Mouse (Mus musculus) liver, adult 2 months (tissue): Measurements from ENCODE around the gene Gzf1. TPM values are rescaled to one million over a fixed set of nuclear protein-coding genes. Genes with fewer than 3 reads are reported as not detected.
A peak's percentile ranks its signal among the peaks of the same experiment; 100 is the strongest.

ENCODE experiments used
- DNase-seq: peaks from one replicate; pipeline ENCODE4 v3.0.0-alpha.2; 2011; ENCODE audit warnings: low read depth, low spot score; ENCODE audit errors: extremely low read depth
- H3K27ac ChIP-seq: fragments of 200-500 bp; replicated peaks from 2 replicates; pipeline ENCODE4 v1.5.1; 2012; ENCODE audit warnings: low read depth, mild to moderate bottlenecking, control low read depth, inconsistent platforms, low read length; ENCODE audit not compliant: insufficient read depth
- H3K27me3 ChIP-seq: fragments of 200-500 bp; 2 replicates; pipeline ENCODE4 v1.6.1; 2012; ENCODE audit warnings: mild to moderate bottlenecking, moderate library complexity, low read length, inconsistent platforms; ENCODE audit not compliant: control insufficient read depth, insufficient read depth
- H3K36me3 ChIP-seq: fragments of 200-500 bp; 2 replicates; pipeline ENCODE4 v1.6.1; 2012; ENCODE audit warnings: low read length, inconsistent platforms; ENCODE audit not compliant: control insufficient read depth, insufficient read depth
- H3K4me1 ChIP-seq: fragments of 200-500 bp; 2 replicates; pipeline ENCODE4 v1.6.1; 2011; ENCODE audit warnings: low read length; ENCODE audit not compliant: control insufficient read depth, insufficient read depth
- H3K4me3 ChIP-seq: fragments of 200-500 bp; 2 replicates; pipeline ENCODE4 v1.5.1; 2011; ENCODE audit warnings: low read depth, mild to moderate bottlenecking, control low read depth, low read length, moderate library complexity; ENCODE audit not compliant: insufficient read depth
- H3K79me2 ChIP-seq: fragments of 200-500 bp; 2 replicates; pipeline ENCODE4 v1.6.1; 2012; ENCODE audit warnings: inconsistent platforms, mild to moderate bottlenecking, low read length, moderate library complexity; ENCODE audit not compliant: control insufficient read depth, insufficient read depth
- H3K9ac ChIP-seq: fragments of 200-500 bp; 2 replicates; pipeline ENCODE4 v1.6.1; 2012; ENCODE audit warnings: low read depth, mild to moderate bottlenecking, control low read depth, inconsistent platforms, low read length
- CTCF ChIP-seq: fragments of 200-500 bp; IDR thresholded peaks from 2 replicates; pipeline ENCODE4 v1.5.1; 2011; ENCODE audit warnings: low read depth, low read length, control low read depth
- POLR2A ChIP-seq: fragments of 200-500 bp; IDR thresholded peaks from 2 replicates; pipeline ENCODE4 v1.6.1; 2011; ENCODE audit warnings: low read length, control low read depth; ENCODE audit not compliant: insufficient read depth; ENCODE audit errors: extremely low read depth
- WGBS: fragments of 180-500 bp; shearing (Covaris S2); methylation state at CpG from one replicate; pipeline ENCODE4 v1.1.7; 2018; 5-methylcytosine and 5-hydroxymethylcytosine counted together
- polyA plus RNA-seq: library from polyadenylated mRNA; depleted of rRNA; stranded (reverse); fragments of >200 nt; gene quantifications from 2 replicates; pipeline ENCODE4 v1.2.3, GENCODE M21; 2012
- total RNA-seq: library from RNA; depleted of rRNA; stranded (reverse); fragments of >200 nt; gene quantifications from 2 replicates; pipeline ENCODE4 v1.2.3, GENCODE M21; 2014

The Gzf1 gene
- total and polyA plus RNA-seq, 2 experiments: 13.9 to 49.8 TPM

DNA sequence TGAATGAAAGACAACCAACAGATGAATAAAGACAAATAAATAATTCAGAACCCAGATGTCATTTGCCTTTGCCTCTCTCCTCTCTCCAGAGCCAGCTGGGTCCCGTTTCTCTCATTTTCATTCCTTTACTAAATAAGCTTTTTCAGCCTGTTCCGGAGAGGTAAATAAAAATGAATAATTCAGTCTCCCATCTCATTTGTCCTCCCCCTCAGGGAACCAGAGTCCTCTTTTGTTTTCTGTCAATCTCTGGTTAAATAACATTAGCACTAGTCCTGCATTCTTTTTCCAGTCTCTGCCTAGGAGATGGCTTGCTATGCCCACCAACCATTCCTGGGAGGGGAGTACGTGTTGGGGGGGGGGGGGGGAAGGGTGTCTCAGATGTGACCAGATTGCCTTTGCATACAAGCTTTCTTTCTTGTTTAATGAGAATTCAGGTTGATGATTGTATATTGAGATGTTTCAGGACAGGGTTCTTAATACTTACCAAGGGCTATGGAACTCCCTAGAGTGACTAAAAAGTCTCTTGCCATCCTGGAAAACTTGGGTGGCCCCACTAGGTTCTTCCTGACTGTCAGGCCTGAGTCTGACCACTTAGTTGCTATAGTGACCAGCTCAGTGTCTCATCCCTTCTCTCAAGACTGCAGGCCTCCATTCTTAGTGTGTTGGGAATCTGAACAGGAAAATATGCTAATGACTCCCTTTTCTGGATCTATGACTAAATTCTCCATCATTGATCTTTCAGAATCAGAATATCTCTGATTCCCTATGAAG, 30.1 kb upstream of the Gzf1 start:
- Histone ChIP-seq H3K36me3 (no peaks in the 10 kb centered on the region), H3K79me2 (no peaks in the 10 kb centered on the region), H3K27ac (no peak overlapping the region), H3K9ac (no peak overlapping the region), H3K4me1 (no peaks in the 10 kb centered on the region), H3K4me3 (no peak overlapping the region), H3K27me3 (no peaks in the 10 kb centered on the region)
- TF ChIP-seq CTCF (no peak), POLR2A (no peak)
- WGBS: 60% methylated on average over 3 of the region's 3 CpGs
- no peak for DNase-seq

DNA sequence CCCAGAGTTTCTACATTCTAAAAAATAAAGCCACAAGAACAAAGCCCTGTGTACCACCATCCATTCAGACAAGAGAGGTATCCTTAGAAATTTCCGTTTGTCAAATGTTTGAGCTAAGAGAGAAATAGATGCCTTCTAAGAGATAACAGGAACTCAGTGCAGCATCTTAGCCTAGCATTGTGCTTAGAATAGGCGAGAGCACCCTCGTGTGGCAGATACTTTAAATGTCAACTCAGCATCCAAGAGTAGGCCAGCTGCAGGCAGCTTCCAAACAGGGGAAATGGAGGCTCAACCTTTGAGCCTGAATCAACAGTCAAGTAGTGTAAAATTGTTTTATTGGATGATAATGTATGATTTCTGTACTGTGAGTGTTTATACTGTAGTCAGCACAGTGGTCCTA, 25.9 kb upstream of the Gzf1 start:
- Histone ChIP-seq H3K4me1 (no peaks in the 10 kb centered on the region), H3K4me3 (no peak overlapping the region), H3K9ac (no peak overlapping the region), H3K79me2 (no peaks in the 10 kb centered on the region), H3K27me3 (no peaks in the 10 kb centered on the region), H3K36me3 (no peaks in the 10 kb centered on the region), H3K27ac (no peak overlapping the region)
- DNase-seq: peak; percentile 43
- no peak for TF ChIP-seq POLR2A
- TF ChIP-seq CTCF: peak; percentile 60
- 3% methylated on average over 3 of the region's 3 CpGs for WGBS

DNA sequence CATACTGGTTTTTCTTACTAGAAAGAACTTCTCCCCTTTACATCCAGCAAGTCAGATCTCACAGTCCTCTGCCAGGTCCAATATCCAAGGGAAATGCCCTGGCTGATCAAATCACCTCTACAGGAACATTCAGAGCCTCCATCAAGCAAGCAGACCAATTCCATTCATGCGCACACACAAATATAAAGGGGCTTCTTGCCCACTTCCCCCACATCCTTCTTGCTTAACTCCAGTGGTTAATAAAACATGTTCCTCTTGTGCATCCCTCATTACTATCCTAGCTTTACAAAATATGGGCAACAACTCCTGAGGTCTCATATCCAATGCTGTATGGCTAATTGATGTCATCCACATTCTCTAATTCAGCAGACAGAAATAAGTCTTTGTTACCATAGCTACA, 17.4 kb upstream of the Gzf1 start:
- no peak overlapping the region for H3K4me3 ChIP-seq
- no peak for TF ChIP-seq POLR2A
- TF ChIP-seq CTCF: no peak
- H3K79me2 ChIP-seq: no peaks in the 10 kb centered on the region
- no peaks in the 10 kb centered on the region for H3K36me3 ChIP-seq
- DNase-seq: no peak
- no peak overlapping the region for H3K27ac ChIP-seq
- no peaks in the 10 kb centered on the region for H3K4me1 ChIP-seq
- 91% methylated on average over 1 of the region's 1 CpGs for WGBS
- H3K9ac ChIP-seq: no peak overlapping the region
- H3K27me3 ChIP-seq: no peaks in the 10 kb centered on the region

DNA sequence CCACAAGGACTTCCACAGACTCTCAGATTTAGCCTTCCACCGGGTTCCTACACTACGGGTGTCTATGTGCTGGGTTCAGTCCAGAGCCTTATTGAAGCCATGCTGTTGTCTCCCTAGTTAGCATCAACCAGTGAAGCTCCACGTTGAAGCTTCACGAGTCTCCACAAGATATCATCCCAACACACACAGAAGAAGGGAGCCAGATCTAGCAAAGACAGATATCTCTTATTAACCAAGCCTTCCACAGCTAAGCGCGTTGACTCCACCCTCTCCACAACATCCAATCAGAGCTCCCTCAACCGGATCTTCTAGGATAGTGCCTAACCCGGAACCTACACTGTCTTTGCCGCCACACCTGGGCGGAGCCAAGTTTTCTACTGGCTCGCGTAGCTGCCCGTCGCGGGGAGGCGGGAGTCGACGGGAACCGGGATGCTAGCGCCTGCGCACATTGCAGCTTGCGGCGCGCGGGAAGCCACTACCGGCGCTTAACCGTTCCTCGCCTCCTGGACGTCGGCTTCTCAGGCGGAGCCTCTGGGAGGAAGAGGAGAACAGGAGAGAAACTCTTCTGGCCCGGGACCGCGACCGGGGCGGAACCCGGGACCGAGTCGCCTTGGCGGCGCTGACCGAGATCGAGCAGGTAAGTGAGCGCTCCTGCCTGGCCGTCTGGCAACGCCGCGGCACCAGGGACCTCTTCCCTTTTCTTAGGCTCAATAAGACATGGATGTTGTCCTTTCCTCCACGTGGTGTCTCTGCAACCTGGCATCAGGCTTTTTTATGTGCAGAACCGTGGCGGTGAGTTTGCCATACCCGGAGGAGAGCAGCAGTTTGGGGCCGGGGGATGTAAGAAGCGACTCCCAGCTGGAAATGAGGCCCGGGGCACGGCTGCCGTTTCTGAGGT, 8.4 kb upstream of the Gzf1 start, which contains the start of gene Nxt1:
Gene Nxt1, plus strand, starts transcription at position 403 of the 898 bp plus-strand sequence.
- peaks cover 2% of the 10 kb centered on the region; the same call in 1 of the 2 replicates for H3K79me2 ChIP-seq
- no peaks in the 10 kb centered on the region for H3K27me3 ChIP-seq
- H3K4me3 ChIP-seq: peak within 1 kb of the TSS; percentile 78
- peak; percentile 96 for DNase-seq
- H3K36me3 ChIP-seq: 0 out of 2 replicates have a peak, but pooled peaks cover 2% of the 10 kb centered on the region
- H3K9ac ChIP-seq: peak within 1 kb of the TSS; percentile 72
- TF ChIP-seq POLR2A (peak; percentile 63), CTCF (no peak)
- peak within 1 kb of the TSS; percentile 55 for H3K27ac ChIP-seq
- peaks cover 6% of the 10 kb centered on the region; the same call in 1 of the 2 replicates for H3K4me1 ChIP-seq
- under 1% methylated on average over 58 of the region's 58 CpGs for WGBS

DNA sequence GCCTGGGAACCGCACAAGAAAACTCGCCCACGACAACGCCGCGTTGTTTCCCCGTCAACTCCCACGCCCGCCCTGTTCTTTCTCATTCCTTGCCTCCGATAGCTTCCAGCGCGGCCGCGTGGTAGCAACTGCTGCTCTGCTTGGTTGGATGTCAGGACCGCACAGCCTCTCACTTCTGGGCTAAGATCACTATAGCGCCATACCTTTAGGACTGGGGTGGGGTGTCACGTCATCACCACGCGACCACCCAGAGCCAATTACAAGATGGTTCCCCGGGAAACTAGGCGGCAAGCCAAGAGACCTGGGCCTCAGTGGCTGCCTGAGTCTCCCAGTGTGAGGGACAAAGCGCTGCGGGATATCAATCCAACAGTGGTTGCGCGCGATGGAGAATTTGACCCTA, 3.0 kb upstream of the Gzf1 start:
- Histone ChIP-seq H3K9ac (peak overlapping the region; percentile 57), H3K36me3 (0 out of 2 replicates have a peak, but pooled peaks cover 2% of the 10 kb centered on the region), H3K4me1 (peaks cover 24% of the 10 kb centered on the region), H3K79me2 (peaks cover 16% of the 10 kb centered on the region; the same call in 1 of the 2 replicates), H3K27me3 (no peaks in the 10 kb centered on the region), H3K27ac (peak overlapping the region; percentile 49), H3K4me3 (peak overlapping the region; percentile 58)
- DNase-seq: no peak
- TF ChIP-seq POLR2A: no peak
- no peak for TF ChIP-seq CTCF
- WGBS: 28% methylated on average over 26 of the region's 26 CpGs
